Mouse (Mus musculus) heart, adult 11 months (tissue): ENCODE measurements around the gene Wdr27.

Experiments used
- DNase-seq: peaks from one replicate; pipeline ENCODE4 v3.0.0; 2022

Gene Wdr27

GRCm38 (mm10) chr17:14816107-14816506, 126.9 kb downstream of the Wdr27 start:
- DNase-seq: peak; percentile 87

GRCm38 (mm10) chr17:14815304-14815703, 127.7 kb downstream of the Wdr27 start:
- no peak for DNase-seq

- DNase-seq: peak; percentile 63
Measured at GRCm38 (mm10) chr17:14812631-14813030, 130.3 kb downstream of the Wdr27 start.

- peak; percentile 79 for DNase-seq
Measured at GRCm38 (mm10) chr17:14812033-14812432, 130.9 kb downstream of the Wdr27 start.

GRCm38 (mm10) chr17:14806808-14807207, 136.2 kb downstream of the Wdr27 start:
- no peak for DNase-seq

- peak; percentile 24 for DNase-seq
Measured at GRCm38 (mm10) chr17:14799243-14799642, 143.7 kb downstream of the Wdr27 start.

- peak; percentile 29 for DNase-seq
Measured at GRCm38 (mm10) chr17:14795074-14795473, 147.9 kb downstream of the Wdr27 start.

- DNase-seq: peak; percentile 82
Measured at GRCm38 (mm10) chr17:14779356-14779755, 163.6 kb downstream of the Wdr27 start.

GRCm38 (mm10) chr17:14771339-14771738, 171.6 kb downstream of the Wdr27 start:
- DNase-seq: peak; percentile 97

GRCm38 (mm10) chr17:14770377-14770776, 172.6 kb downstream of the Wdr27 start:
- DNase-seq: peak; percentile 48
